Mouse (Mus musculus) hindbrain, embryonic 16.5 days (tissue): Measurements from ENCODE around the gene Atp2b4. TPM values are rescaled to one million over a fixed set of nuclear protein-coding genes. Genes with fewer than 3 reads are reported as not detected.

Experiments used
- ATAC-seq: fragments of 200-750 bp; cut with Nextera tagmentation; 2 replicates; pipeline ENCODE4 v1.8.0; 2017; ENCODE audit warnings: moderate TSS enrichment, moderate library complexity
- H3K27ac ChIP-seq: fragments of 300-500 bp; sonication (generic); 2 replicates; pipeline ENCODE4 v1.5.1; 2014; ENCODE audit warnings: low read depth, mild to moderate bottlenecking, control low read depth, low read length, moderate library complexity
- H3K27me3 ChIP-seq: fragments of 300-500 bp; sonication (generic); replicated peaks from 2 replicates; pipeline ENCODE4 v1.6.1; 2014; ENCODE audit warnings: low read length; ENCODE audit not compliant: control insufficient read depth, insufficient read depth
- H3K36me3 ChIP-seq: fragments of 300-500 bp; sonication (generic); 2 replicates; pipeline ENCODE4 v1.6.1; 2014; ENCODE audit warnings: mild to moderate bottlenecking, low read length, moderate library complexity, mixed read lengths; ENCODE audit not compliant: control insufficient read depth, insufficient read depth
- H3K4me1 ChIP-seq: fragments of 300-500 bp; sonication (generic); 2 replicates; pipeline ENCODE4 v1.6.1; 2014; ENCODE audit warnings: low read depth, low read length; ENCODE audit not compliant: control insufficient read depth, insufficient read depth
- H3K4me2 ChIP-seq: fragments of 300-500 bp; sonication (generic); 2 replicates; pipeline ENCODE4 v1.6.1; 2014; ENCODE audit warnings: mild to moderate bottlenecking, low read length, control low read depth, moderate library complexity
- H3K4me3 ChIP-seq: fragments of 300-500 bp; sonication (generic); 2 replicates; pipeline ENCODE4 v1.5.1; 2014; ENCODE audit warnings: mild to moderate bottlenecking, low read length, control low read depth, moderate library complexity
- H3K9ac ChIP-seq: fragments of 300-500 bp; sonication (generic); 2 replicates; pipeline ENCODE4 v1.6.1; 2014; ENCODE audit warnings: low read depth, mild to moderate bottlenecking, control low read depth, low read length, moderate library complexity
- H3K9me3 ChIP-seq: fragments of 300-500 bp; sonication (generic); 2 replicates; pipeline ENCODE4 v1.6.1; 2014; ENCODE audit warnings: mild to moderate bottlenecking, low read length, moderate library complexity; ENCODE audit not compliant: control insufficient read depth
- WGBS: fragments of 180-500 bp; shearing (Covaris S2); extraction: QIAGEN DNeasy Blood & Tissue Kit; methylation state at CpG from one replicate; pipeline ENCODE4 v1.1.7; 2014; 5-methylcytosine and 5-hydroxymethylcytosine counted together
- polyA plus RNA-seq: library from polyadenylated mRNA; unstranded; fragments of >200 nt; fragmentation: Nextera tagmentation; extraction: Ambion mirVana; gene quantifications from 2 replicates; pipeline ENCODE4 v1.2.1, GENCODE M21; 2015

Gene Atp2b4
- polyA plus RNA-seq, 1 experiment from 2014 or later: 14.7 TPM

DNA sequence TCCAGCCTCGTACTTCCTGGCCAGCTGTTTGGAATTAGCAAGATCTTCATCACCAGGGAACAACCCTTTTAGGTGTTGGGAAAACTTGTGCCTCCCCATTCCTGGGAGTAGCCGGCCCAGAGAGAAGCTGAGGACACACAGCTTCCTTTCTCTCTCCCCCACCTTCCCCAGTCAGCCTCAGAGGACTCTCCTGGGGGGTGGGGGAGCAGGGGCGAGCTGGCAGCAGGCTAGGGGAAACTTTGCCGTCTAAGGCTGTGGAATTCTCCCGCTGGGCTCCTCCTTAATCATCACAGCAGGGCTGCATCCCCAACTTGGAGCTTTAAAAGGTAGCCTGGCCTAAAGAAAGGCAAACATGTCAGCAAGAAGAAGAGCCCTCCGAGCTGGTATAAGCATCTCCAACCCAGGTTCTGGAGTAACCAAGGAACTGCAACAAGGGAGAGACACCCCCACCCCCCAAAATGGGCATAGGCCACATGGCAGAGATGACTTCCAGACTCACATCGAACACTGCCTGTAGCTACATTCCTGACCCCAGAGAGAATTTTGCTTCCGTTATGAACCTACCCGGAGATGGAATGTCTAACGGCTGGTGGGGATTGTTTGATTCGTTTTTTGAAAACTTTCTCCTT lies 33.8 kb downstream of the Atp2b4 start:
- peaks cover 12% of the 10 kb centered on the region for H3K4me1 ChIP-seq
- 20% methylated on average over 11 of the region's 11 CpGs for WGBS
- no peak for ATAC-seq
- H3K27ac ChIP-seq: no peak overlapping the region
- 0 out of 2 replicates have a peak, but pooled peaks cover 2% of the 10 kb centered on the region for H3K9me3 ChIP-seq
- H3K4me2 ChIP-seq: no peak overlapping the region
- no peak overlapping the region for H3K4me3 ChIP-seq
- no peak overlapping the region for H3K9ac ChIP-seq
- H3K36me3 ChIP-seq: no peaks in the 10 kb centered on the region
- no peaks in the 10 kb centered on the region for H3K27me3 ChIP-seq

DNA sequence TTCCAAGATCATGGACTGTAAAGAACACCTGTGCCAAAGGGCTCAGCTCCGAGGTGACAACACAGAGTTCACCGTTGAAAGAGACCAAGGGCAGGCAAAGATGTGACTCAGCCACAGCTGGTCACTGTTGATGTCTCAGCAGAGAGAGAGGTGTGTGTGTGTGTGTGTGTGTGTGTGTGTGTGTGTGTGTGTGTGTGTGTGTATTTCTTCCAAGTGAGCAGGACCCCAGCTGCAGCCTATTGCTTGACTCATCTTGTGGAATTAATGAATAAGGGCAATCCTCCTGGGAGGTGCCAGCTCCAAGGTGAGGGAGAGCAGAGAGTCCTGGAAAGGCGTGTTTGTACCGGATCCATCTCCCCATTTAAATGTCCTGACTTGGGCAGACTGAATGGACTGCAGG lies 35.5 kb downstream of the Atp2b4 start:
- Histone ChIP-seq H3K27me3 (no peaks in the 10 kb centered on the region), H3K27ac (no peak overlapping the region), H3K4me1 (peaks cover 12% of the 10 kb centered on the region), H3K9me3 (0 out of 2 replicates have a peak, but pooled peaks cover 2% of the 10 kb centered on the region), H3K36me3 (no peaks in the 10 kb centered on the region), H3K4me2 (no peak overlapping the region), H3K9ac (no peak overlapping the region), H3K4me3 (no peak overlapping the region)
- no peak for ATAC-seq
- 57% methylated on average over 4 of the region's 4 CpGs for WGBS

GRCm38 (mm10) chr1:133762946-133763422 lies 37.9 kb downstream of the Atp2b4 start:
- Histone ChIP-seq H3K36me3 (no peaks in the 10 kb centered on the region), H3K9ac (0 out of 2 replicates have a peak overlapping the region, but pooled peaks have one; percentile 26), H3K4me3 (no peak overlapping the region), H3K27ac (no peak overlapping the region), H3K4me1 (peaks cover 12% of the 10 kb centered on the region), H3K9me3 (no peaks in the 10 kb centered on the region), H3K27me3 (no peaks in the 10 kb centered on the region), H3K4me2 (no peak overlapping the region)
- 35% methylated on average over 5 of the region's 5 CpGs for WGBS
- ATAC-seq: peak; percentile 77

DNA sequence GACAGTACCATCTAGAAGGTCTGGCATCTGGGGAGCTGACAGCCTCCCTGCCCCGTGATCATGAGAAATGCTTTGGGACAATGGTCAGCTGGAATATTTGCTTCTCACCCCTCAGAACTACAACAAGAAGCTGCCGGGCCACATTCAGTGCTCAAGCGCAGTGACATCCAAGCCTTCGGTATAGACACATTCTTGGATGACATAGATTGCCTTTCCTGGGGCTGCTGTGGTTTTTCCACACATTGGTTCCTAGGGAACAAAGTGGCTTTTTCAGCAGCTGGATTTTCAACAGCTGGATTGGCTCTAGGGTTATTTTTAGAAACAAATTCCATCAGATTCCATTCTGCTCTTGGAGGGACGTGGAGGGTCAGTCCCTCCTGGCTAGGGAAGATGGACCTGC lies 39.6 kb downstream of the Atp2b4 start:
- WGBS: 85% methylated on average over 5 of the region's 5 CpGs
- H3K9ac ChIP-seq: no peak overlapping the region
- ATAC-seq: no peak

DNA sequence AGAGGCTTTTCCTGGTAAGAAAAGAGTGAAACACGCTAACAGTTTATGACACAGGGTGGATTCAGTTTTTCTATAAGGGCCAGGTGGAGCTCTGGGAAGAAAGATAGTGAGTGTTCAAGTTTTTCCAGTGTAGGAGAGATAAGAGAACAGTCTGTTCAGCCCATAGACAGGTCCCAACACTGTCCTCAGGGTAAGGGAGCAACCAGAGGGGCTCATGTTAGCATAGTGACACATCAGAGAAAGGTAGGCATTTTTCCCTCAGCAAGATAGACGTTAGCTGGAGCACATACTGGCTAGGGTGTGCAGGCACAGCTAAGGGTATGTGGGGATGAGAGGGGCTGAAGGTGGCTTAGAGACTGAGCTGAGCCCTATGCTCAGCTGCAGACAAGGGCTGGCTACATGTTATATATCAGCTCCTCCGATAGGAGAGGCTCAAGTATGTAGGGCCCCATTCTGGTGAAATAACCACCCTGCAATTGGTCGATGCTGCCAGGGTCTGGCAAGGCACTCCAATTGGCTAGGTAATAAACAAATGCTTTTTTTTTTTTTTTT lies 46.4 kb downstream of the Atp2b4 start:
- H3K27ac ChIP-seq: no peak overlapping the region
- no peak for ATAC-seq
- no peaks in the 10 kb centered on the region for H3K9me3 ChIP-seq
- no peaks in the 10 kb centered on the region for H3K27me3 ChIP-seq
- WGBS: 86% methylated on average over 4 of the region's 4 CpGs
- no peak overlapping the region for H3K4me3 ChIP-seq
- no peak overlapping the region for H3K4me2 ChIP-seq
- no peak overlapping the region for H3K9ac ChIP-seq
- H3K4me1 ChIP-seq: no peaks in the 10 kb centered on the region
- H3K36me3 ChIP-seq: no peaks in the 10 kb centered on the region

More for the DNA sequence above, 39.6 kb downstream of the Atp2b4 start:
- H3K27ac ChIP-seq: no peak overlapping the region
- no peak overlapping the region for H3K4me2 ChIP-seq
- no peaks in the 10 kb centered on the region for H3K27me3 ChIP-seq
- no peaks in the 10 kb centered on the region for H3K9me3 ChIP-seq
- no peak overlapping the region for H3K4me3 ChIP-seq
- H3K4me1 ChIP-seq: peaks cover 4% of the 10 kb centered on the region
- no peaks in the 10 kb centered on the region for H3K36me3 ChIP-seq

DNA sequence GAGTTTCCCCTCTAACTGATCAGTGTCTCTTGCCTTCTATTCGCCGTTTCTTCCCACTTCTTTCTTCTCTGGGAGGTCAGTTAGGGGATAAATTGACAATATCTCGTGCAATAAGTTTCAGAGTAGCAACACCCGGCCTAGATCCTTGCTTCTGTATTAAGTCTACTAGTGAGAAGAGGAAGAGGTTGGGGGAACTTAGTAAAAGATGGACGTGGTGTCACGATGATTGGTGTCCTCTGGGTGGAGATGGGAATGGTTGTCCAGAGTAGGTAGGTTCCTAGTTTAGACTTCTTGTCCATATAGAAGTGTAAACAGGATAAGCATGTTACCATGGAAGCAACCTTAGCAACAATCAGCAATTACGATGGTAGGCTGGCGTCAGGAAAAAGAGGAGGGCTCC lies 47.5 kb downstream of the Atp2b4 start:
- Histone ChIP-seq H3K4me3 (no peak overlapping the region), H3K9me3 (no peaks in the 10 kb centered on the region), H3K4me2 (no peak overlapping the region), H3K9ac (no peak overlapping the region), H3K27me3 (no peaks in the 10 kb centered on the region), H3K27ac (no peak overlapping the region), H3K36me3 (no peaks in the 10 kb centered on the region), H3K4me1 (no peaks in the 10 kb centered on the region)
- 85% methylated on average over 8 of the region's 8 CpGs for WGBS
- ATAC-seq: no peak

- Histone ChIP-seq H3K36me3 (no peaks in the 10 kb centered on the region), H3K4me1 (no peaks in the 10 kb centered on the region), H3K27ac (no peak overlapping the region), H3K4me3 (no peak overlapping the region), H3K27me3 (no peaks in the 10 kb centered on the region), H3K4me2 (no peak overlapping the region), H3K9me3 (no peaks in the 10 kb centered on the region), H3K9ac (no peak overlapping the region)
- ATAC-seq: no peak
- WGBS: 77% methylated on average over 3 of the region's 3 CpGs
These were observed 49.2 kb downstream of the Atp2b4 start for GRCm38 (mm10) chr1:133751621-133752020.

DNA sequence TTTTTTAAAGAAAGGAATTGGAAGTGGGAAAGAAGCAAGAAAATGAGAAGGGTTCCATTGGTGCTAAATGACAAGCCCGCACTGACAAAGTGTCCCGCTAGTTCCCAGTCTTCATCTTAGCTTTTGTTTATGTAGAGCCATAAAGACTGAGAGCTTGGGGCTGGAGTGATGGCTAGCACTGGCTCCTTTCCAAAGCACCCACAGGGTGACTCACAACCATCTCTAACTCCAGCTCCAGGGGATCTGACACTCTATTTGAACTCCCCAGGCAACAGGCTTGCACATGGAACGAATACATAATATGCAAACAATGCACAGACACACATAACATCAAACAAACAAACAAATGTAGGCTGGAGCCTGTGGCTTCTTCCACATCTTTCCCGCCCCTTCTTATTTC lies 50.9 kb downstream of the Atp2b4 start:
- Histone ChIP-seq H3K36me3 (no peaks in the 10 kb centered on the region), H3K27me3 (no peaks in the 10 kb centered on the region), H3K27ac (no peak overlapping the region), H3K4me3 (no peak overlapping the region), H3K4me1 (peaks cover 4% of the 10 kb centered on the region), H3K9me3 (no peaks in the 10 kb centered on the region), H3K9ac (no peak overlapping the region), H3K4me2 (no peak overlapping the region)
- ATAC-seq: no peak
- WGBS: 75% methylated on average over 4 of the region's 4 CpGs

DNA sequence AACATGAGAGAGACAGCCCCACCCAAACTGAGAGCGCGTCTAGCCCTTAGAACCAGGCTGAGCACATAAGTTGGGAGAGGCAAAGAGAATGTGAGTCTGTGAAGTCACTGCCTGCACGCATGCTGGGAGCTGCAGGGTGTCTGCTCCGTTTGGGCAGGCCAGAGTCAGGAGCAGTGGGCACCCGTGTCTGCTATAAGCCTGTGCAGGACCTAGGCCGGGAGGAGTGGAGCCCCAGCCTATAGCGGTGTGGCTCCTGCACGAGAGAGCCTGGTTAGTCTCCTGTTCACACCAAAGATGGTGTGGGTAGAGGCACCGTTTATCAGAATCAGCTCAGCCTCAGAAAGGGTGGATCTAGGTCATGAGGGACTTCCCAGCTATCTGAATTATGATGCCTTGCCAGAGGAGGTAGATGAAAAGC lies 55.8 kb downstream of the Atp2b4 start:
- no peaks in the 10 kb centered on the region for H3K27me3 ChIP-seq
- no peak; the same call in 1 of the 2 replicates for ATAC-seq
- H3K4me1 ChIP-seq: peaks cover 22% of the 10 kb centered on the region
- 0 out of 2 replicates have a peak overlapping the region, but pooled peaks have one; percentile 14 for H3K9ac ChIP-seq
- H3K9me3 ChIP-seq: no peaks in the 10 kb centered on the region
- H3K4me2 ChIP-seq: no peak overlapping the region; the same call in 1 of the 2 replicates
- H3K4me3 ChIP-seq: no peak overlapping the region
- 56% methylated on average over 9 of the region's 9 CpGs for WGBS
- peak overlapping the region; percentile 46 for H3K27ac ChIP-seq
- H3K36me3 ChIP-seq: no peaks in the 10 kb centered on the region
